Mouse (Mus musculus): ENCODE data around the gene Cblc. TPM values are rescaled to one million over a fixed set of nuclear protein-coding genes. Genes with fewer than 3 reads are reported as not detected.

The Cblc gene
- polyA plus RNA-seq, 1 experiment from 2014 or later = 44.4 TPM

DNA sequence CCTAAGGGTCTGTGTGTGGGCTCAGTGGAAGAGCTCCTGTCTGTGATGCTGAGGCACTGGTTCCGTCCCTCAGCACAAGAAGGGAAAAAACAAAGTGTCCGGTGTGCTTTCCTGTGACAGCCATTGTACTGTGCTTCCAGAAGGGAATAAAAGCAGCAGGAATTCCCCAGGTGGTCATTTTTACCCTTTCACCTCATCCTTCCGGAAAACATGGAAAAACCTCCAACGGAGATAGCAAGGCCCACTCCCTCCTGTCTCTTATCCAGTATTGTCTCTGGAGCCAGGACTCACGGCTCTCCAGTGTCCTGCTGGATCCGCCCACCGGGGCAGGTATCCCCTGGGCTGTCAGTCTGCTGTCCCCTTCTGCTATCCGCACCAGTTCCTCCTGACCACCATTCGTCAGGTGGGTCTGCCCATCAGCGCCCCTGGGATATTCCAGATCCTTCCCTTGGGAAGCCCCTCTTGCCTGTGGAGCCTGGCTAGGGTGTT is 62.4 kb downstream of the Cblc start:
- Histone ChIP-seq H3K27me3 (ENCODE audit: control insufficient read depth, insufficient read depth, low read length) (no peaks in the 10 kb centered on the region), H3K9ac (ENCODE audit: low read length) (no peak overlapping the region), H3K4me3 (ENCODE audit: low read depth, low read length) (no peak overlapping the region), H3K27ac (replicated peaks) (no peak overlapping the region), H3K36me3 (ENCODE audit: control insufficient read depth, insufficient read depth, low read length) (peaks cover 37% of the 10 kb centered on the region), H3K4me1 (replicated peaks; ENCODE audit: control insufficient read depth, insufficient read depth) (no peaks in the 10 kb centered on the region), H3K4me2 (replicated peaks; ENCODE audit: low read depth) (no peak overlapping the region), H3K9me3 (ENCODE audit: control insufficient read depth, low read length) (no peaks in the 10 kb centered on the region)
- DNase-seq (ENCODE audit: low spot score) = no peak
- no peak for TF ChIP-seq CTCF (IDR thresholded peaks at IDR 0.05; ENCODE audit: low read depth)
- no peak for TF ChIP-seq EP300 (optimal IDR thresholded peaks at IDR 0.05)
- no peak for ATAC-seq (ENCODE audit: low FRiP score, low TSS enrichment)
- 82% methylated on average over 10 of the region's 10 CpGs for WGBS

Other genes starting within 250 kb of the Cblc start
- 16.5 and 21.2 TPM in 2 replicates for gene Ppp1r37, start 233.7 kb downstream of the Cblc start, polyA plus RNA-seq (2015; fragmentation: Nextera tagmentation; extraction: Ambion mirVana)
- gene Zfp296, start 219.5 kb downstream of the Cblc start, polyA plus RNA-seq (2015; fragmentation: Nextera tagmentation; extraction: Ambion mirVana) = 3.7 and 5.0 TPM in 2 replicates
- gene Gemin7, start 219.2 kb downstream of the Cblc start, polyA plus RNA-seq (2015; fragmentation: Nextera tagmentation; extraction: Ambion mirVana) = 108 and 114 TPM in 2 replicates
- gene Clasrp, start 192.3 kb downstream of the Cblc start, polyA plus RNA-seq (2015; fragmentation: Nextera tagmentation; extraction: Ambion mirVana) = 19.0 and 21.5 TPM in 2 replicates
- gene Relb, start 167.4 kb downstream of the Cblc start, polyA plus RNA-seq (2015; fragmentation: Nextera tagmentation; extraction: Ambion mirVana) = 7.3 and 8.7 TPM in 2 replicates
- gene Clptm1, start 131.8 kb downstream of the Cblc start, polyA plus RNA-seq (2015; fragmentation: Nextera tagmentation; extraction: Ambion mirVana) = 55.0 and 65.1 TPM in 2 replicates
- 8.7 and 10.7 TPM in 2 replicates for gene Apoc2, start 118.9 kb downstream of the Cblc start, polyA plus RNA-seq (2015; fragmentation: Nextera tagmentation; extraction: Ambion mirVana)
- gene Gm44805, start 115.4 kb downstream of the Cblc start, polyA plus RNA-seq (2015; fragmentation: Nextera tagmentation; extraction: Ambion mirVana) = not detected in 2 replicates
- gene Apoc4, start 115.3 kb downstream of the Cblc start, polyA plus RNA-seq (2015; fragmentation: Nextera tagmentation; extraction: Ambion mirVana) = 2.8 and 6.1 TPM in 2 replicates
- gene Apoc1, start 104.1 kb downstream of the Cblc start, polyA plus RNA-seq (2015; fragmentation: Nextera tagmentation; extraction: Ambion mirVana) = 79.6 and 88.4 TPM in 2 replicates
- gene Apoe, start 97.6 kb downstream of the Cblc start, polyA plus RNA-seq (2015; fragmentation: Nextera tagmentation; extraction: Ambion mirVana) = 383 and 436 TPM in 2 replicates
- gene Tomm40, start 81.4 kb downstream of the Cblc start, polyA plus RNA-seq (2015; fragmentation: Nextera tagmentation; extraction: Ambion mirVana) = 98.0 and 105 TPM in 2 replicates
- gene Nectin2, start 46.3 kb downstream of the Cblc start, polyA plus RNA-seq (2015; fragmentation: Nextera tagmentation; extraction: Ambion mirVana) = 82.2 and 83.8 TPM in 2 replicates
- gene Bcam, start 25.8 kb downstream of the Cblc start, polyA plus RNA-seq (2015; fragmentation: Nextera tagmentation; extraction: Ambion mirVana) = 87.5 and 103 TPM in 2 replicates
- 8.9 and 9.1 TPM in 2 replicates for gene Bcl3, start 26.0 kb upstream of the Cblc start, polyA plus RNA-seq (2015; fragmentation: Nextera tagmentation; extraction: Ambion mirVana)
- 0.29 and 0.41 TPM in 2 replicates for gene Gm19345, start 55.2 kb upstream of the Cblc start, polyA plus RNA-seq (2015; fragmentation: Nextera tagmentation; extraction: Ambion mirVana)
- gene Ceacam16, start 64.5 kb upstream of the Cblc start, polyA plus RNA-seq (2015; fragmentation: Nextera tagmentation; extraction: Ambion mirVana) = not detected in 2 replicates
- 9.5 and 10.2 TPM in 2 replicates for gene Ceacam19, start 91.2 kb upstream of the Cblc start, polyA plus RNA-seq (2015; fragmentation: Nextera tagmentation; extraction: Ambion mirVana)
- 6.2 and 6.7 TPM in 2 replicates for gene Pvr, start 124.4 kb upstream of the Cblc start, polyA plus RNA-seq (2015; fragmentation: Nextera tagmentation; extraction: Ambion mirVana)
- gene Igsf23, start 153.9 kb upstream of the Cblc start, polyA plus RNA-seq (2015; fragmentation: Nextera tagmentation; extraction: Ambion mirVana) = 3.2 and 4.4 TPM in 2 replicates
- gene Ceacam20, start 168.6 kb upstream of the Cblc start, polyA plus RNA-seq (2015; fragmentation: Nextera tagmentation; extraction: Ambion mirVana) = not detected in 2 replicates
- gene Nlrp9b, start 194.7 kb upstream of the Cblc start, polyA plus RNA-seq (2015; fragmentation: Nextera tagmentation; extraction: Ambion mirVana) = not detected in 2 replicates

Measured in stomach, postnatal 0 days (tissue).